Mouse (Mus musculus) ovary, postnatal 14 days (tissue): ENCODE data around the gene Vmn1r174.
"Not testable (repeated sequence)": the region's sequence is repeated elsewhere in the genome, so short reads cannot be mapped to it uniquely, and the experiment has no call there.

Source experiments
- DNase-seq: peaks from one replicate; pipeline ENCODE4 v3.0.0; 2022; ENCODE audit warnings: low spot score

The Vmn1r174 gene

DNA sequence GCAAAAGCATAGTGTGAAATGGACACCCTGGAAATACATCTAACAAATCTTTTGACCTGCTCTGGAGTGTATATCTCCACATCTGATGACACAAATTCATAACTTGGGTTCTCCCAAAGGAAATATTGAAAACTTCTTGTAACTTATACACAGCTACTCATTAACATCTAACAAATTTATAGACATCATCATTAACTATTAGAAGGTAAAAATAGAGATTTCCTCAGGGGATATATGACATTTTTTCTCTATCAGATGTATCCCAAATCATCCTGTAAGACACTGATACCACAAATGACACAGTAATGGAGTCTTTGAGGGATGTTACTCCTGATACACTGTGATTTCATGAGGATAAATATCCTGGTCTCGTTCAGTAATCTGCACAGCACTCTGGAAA, at the start of gene Vmn1r174:
Gene Vmn1r174, plus strand, starts transcription at position 301 of the 400 bp plus-strand sequence.
- DNase-seq, result not testable (repeated sequence)

DNA sequence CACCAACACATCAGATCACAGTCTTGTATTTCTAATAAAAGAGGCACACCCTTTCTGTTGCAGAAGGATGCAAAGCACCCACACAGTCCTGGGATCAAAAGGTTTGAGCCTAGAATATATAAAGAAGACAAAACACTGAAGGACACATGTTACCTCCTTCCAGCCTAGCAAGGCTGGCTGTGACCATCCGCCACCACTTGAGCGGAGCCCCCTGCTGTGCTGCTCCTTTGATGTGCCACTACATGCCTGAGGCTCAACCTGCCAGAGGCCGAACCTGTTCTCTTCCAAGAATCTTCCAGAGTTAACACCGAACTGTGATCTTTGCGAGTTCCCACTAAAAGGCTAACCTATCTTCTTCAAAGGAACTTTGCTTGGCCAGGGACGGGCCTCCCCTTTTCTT, 32.5 kb downstream of the Vmn1r174 start:
- DNase-seq, result no peak

DNA sequence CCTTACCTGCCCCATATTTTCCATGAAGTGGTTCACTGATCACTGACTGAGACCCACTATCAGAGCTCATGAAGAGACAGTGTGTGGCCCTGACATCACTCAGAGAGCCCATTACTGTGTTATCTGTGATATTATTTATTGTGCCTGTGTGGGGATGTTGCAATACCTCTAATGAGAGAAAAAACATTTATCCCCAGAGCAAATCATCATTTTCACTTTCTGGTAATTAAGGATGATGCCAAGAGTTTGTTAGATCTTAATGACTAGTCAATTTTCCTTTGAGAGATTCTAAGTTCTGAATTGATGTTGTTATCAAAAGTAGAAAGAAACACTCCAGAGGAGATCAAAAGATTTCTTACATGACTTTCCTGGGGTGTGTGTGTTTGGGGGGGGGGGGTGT, 58.5 kb downstream of the Vmn1r174 start, which contains the start of gene Vmn1r175:
Gene Vmn1r175, minus strand, starts transcription at position 101 of the 400 bp plus-strand sequence.
- not testable (repeated sequence) for DNase-seq
